Mouse (Mus musculus) layer of hippocampus, postnatal 14 days (tissue): ENCODE measurements at regions not wholly inside any gene's neighbourhood (a gene's known extent, or its start where the extent isn't known, plus 50 kb on each side); places are given as distances from the start of the nearest gene placed in this dataset.

ENCODE experiments used
- DNase-seq, 2 experiments: peaks; one replicate each; pipeline ENCODE4 v3.0.0; 2021 to 2022; ENCODE audit warnings: low spot score in 2 of 2, mixed read lengths in 1 of 2

GRCm38 (mm10) chr17:53778411-53778810 lies 67.7 kb downstream of the Sult1c2 start:
- DNase-seq = peak in 1 of 2 experiments; percentile 3

GRCm38 (mm10) chr17:53760911-53761310 lies 71.8 kb upstream of the Sgo1 start:
- DNase-seq = peak in 1 of 2 experiments; percentile 21

- no peak for DNase-seq
Observed at GRCm38 (mm10) chr17:53745950-53746469, 56.9 kb upstream of the Sgo1 start.
